Mouse (Mus musculus) MEL (cell line): ENCODE measurements at regions not wholly inside any gene's neighbourhood (a gene's known extent, or its start where the extent isn't known, plus 50 kb on each side); places are given as distances from the start of the nearest gene placed in this dataset.

ENCODE experiments used
- DNase-seq: peaks from one replicate; pipeline ENCODE4 v3.0.0; 2011; ENCODE audit warnings: low read depth, low spot score
- H3K27ac ChIP-seq: 2 replicates; pipeline ENCODE4 v1.5.1; 2012; ENCODE audit warnings: low read depth, mild to moderate bottlenecking, control low read depth, low read length, moderate library complexity; ENCODE audit not compliant: control insufficient read depth
- H3K27me3 ChIP-seq, 2 experiments: fragments of 150-350 bp in 1 of 2; sonication (generic) in 1 of 2; 2 replicates each; pipeline ENCODE4 v1.6.1; 2012; ENCODE audit warnings: low read length in 2 of 2, mild to moderate bottlenecking in 2 of 2, improper control_type of control experiment in 1 of 2, moderate library complexity in 1 of 2; ENCODE audit not compliant: insufficient read depth in 2 of 2, control insufficient read depth in 1 of 2
- H3K36me3 ChIP-seq, 2 experiments: 2 replicates each; pipeline ENCODE4 v1.6.1; 2012 to 2014; ENCODE audit warnings: low read length in 2 of 2, improper control_type of control experiment in 1 of 2, inconsistent platforms in 1 of 2, mild to moderate bottlenecking in 1 of 2; ENCODE audit not compliant: insufficient read depth in 2 of 2, control insufficient read depth in 1 of 2
- H3K4me1 ChIP-seq, 2 experiments: fragments of 150-350 bp in 1 of 2; sonication (generic) in 1 of 2; 2 replicates each; pipeline ENCODE4 v1.6.1; 2012; ENCODE audit warnings: low read length in 2 of 2, improper control_type of control experiment in 1 of 2, mild to moderate bottlenecking in 1 of 2; ENCODE audit not compliant: insufficient read depth in 2 of 2, control insufficient read depth in 1 of 2
- H3K4me3 ChIP-seq, 2 experiments: fragments of 150-350 bp in 1 of 2; sonication (generic) in 1 of 2; 2 replicates each; pipeline ENCODE4 v1.5.1; 2012; ENCODE audit warnings: low read depth in 2 of 2, low read length in 2 of 2, mild to moderate bottlenecking in 2 of 2, moderate library complexity in 2 of 2, control low read depth in 1 of 2, improper control_type of control experiment in 1 of 2; ENCODE audit not compliant: control insufficient read depth in 1 of 2, insufficient read depth in 1 of 2
- H3K79me2 ChIP-seq: 2 replicates; pipeline ENCODE4 v1.6.1; 2012; ENCODE audit warnings: mild to moderate bottlenecking, low read length, moderate library complexity; ENCODE audit not compliant: control insufficient read depth, poor library complexity, insufficient read depth
- H3K9ac ChIP-seq: 2 replicates; pipeline ENCODE4 v1.6.1; 2012; ENCODE audit warnings: low read depth, mild to moderate bottlenecking, control low read depth, low read length, moderate library complexity; ENCODE audit not compliant: control insufficient read depth, poor library complexity, severe bottlenecking
- H3K9me3 ChIP-seq: fragments of 150-350 bp; sonication (generic); replicated peaks from 2 replicates; pipeline ENCODE4 v1.6.1; 2012; ENCODE audit warnings: mild to moderate bottlenecking, low read length, improper control_type of control experiment, moderate library complexity; ENCODE audit not compliant: insufficient read depth
- BHLHE40 ChIP-seq: IDR thresholded peaks from 2 replicates; pipeline ENCODE4 v1.6.1; 2012; ENCODE audit warnings: low read depth, mild to moderate bottlenecking, inconsistent platforms, low read length, improper control_type of control experiment, borderline replicate concordance
- CHD1 ChIP-seq: IDR thresholded peaks from 2 replicates; pipeline ENCODE4 v1.6.1; 2012; ENCODE audit warnings: low read depth, mild to moderate bottlenecking, inconsistent platforms, low read length, improper control_type of control experiment
- CHD2 ChIP-seq: IDR thresholded peaks from 2 replicates; pipeline ENCODE4 v1.6.1; 2011; ENCODE audit warnings: low read length, improper control_type of control experiment
- E2F4 ChIP-seq: IDR thresholded peaks from 2 replicates; pipeline ENCODE4 v1.6.1; 2011; ENCODE audit warnings: low read depth, low read length, improper control_type of control experiment, borderline replicate concordance
- ELF1 ChIP-seq: IDR thresholded peaks from 2 replicates; pipeline ENCODE4 v1.6.1; 2014; ENCODE audit warnings: low read depth, mild to moderate bottlenecking, inconsistent platforms, low read length, improper control_type of control experiment, moderate library complexity
- EP300 ChIP-seq, 2 experiments: IDR thresholded peaks; 2 replicates each; pipeline ENCODE4 v1.6.1; 2011; ENCODE audit warnings: improper control_type of control experiment in 2 of 2, low read length in 2 of 2, low read depth in 1 of 2, mild to moderate bottlenecking in 1 of 2
- ETS1 ChIP-seq: IDR thresholded peaks from 2 replicates; pipeline ENCODE4 v1.6.1; 2012; ENCODE audit warnings: low read depth, mild to moderate bottlenecking, inconsistent platforms, low read length, improper control_type of control experiment, moderate library complexity
- GABPA ChIP-seq: IDR thresholded peaks from 2 replicates; pipeline ENCODE4 v1.6.1; 2012; ENCODE audit warnings: low read depth, mild to moderate bottlenecking, inconsistent platforms, low read length, improper control_type of control experiment, moderate library complexity
- HCFC1 ChIP-seq: IDR thresholded peaks from 2 replicates; pipeline ENCODE4 v1.6.1; 2012; ENCODE audit warnings: low read depth, mild to moderate bottlenecking, inconsistent platforms, low read length, improper control_type of control experiment, moderate library complexity
- JUND ChIP-seq: IDR thresholded peaks from 2 replicates; pipeline ENCODE4 v1.6.1; 2011; ENCODE audit warnings: low read depth, mild to moderate bottlenecking, improper control_type of control experiment, low read length
- MAZ ChIP-seq: IDR thresholded peaks from 2 replicates; pipeline ENCODE4 v1.6.1; 2012; ENCODE audit warnings: low read depth, mild to moderate bottlenecking, inconsistent platforms, low read length, improper control_type of control experiment
- MEF2A ChIP-seq: IDR thresholded peaks from 2 replicates; pipeline ENCODE4 v1.6.1; 2014; ENCODE audit warnings: low read depth, mild to moderate bottlenecking, inconsistent platforms, low read length, improper control_type of control experiment; ENCODE audit not compliant: poor library complexity, insufficient replicate concordance, severe bottlenecking; ENCODE audit errors: extremely low read depth
- MXI1 ChIP-seq: IDR thresholded peaks from 2 replicates; pipeline ENCODE4 v1.6.1; 2011; ENCODE audit warnings: mild to moderate bottlenecking, low read depth, low read length, improper control_type of control experiment
- MYB ChIP-seq: IDR thresholded peaks from 2 replicates; pipeline ENCODE4 v1.6.1; 2011; ENCODE audit warnings: mild to moderate bottlenecking, low read depth, low read length, improper control_type of control experiment
- POLR2A ChIP-seq, 2 experiments: IDR thresholded peaks; 2 replicates each; pipeline ENCODE4 v1.6.1; 2011 to 2012; ENCODE audit warnings: low read length in 2 of 2, mild to moderate bottlenecking in 2 of 2, control low read depth in 1 of 2, improper control_type of control experiment in 1 of 2, low read depth in 1 of 2, moderate library complexity in 1 of 2; ENCODE audit not compliant: control insufficient read depth in 1 of 2, insufficient read depth in 1 of 2, poor library complexity in 1 of 2
- POLR2AphosphoS2 ChIP-seq: IDR thresholded peaks from 2 replicates; pipeline ENCODE4 v1.6.1; 2011; ENCODE audit warnings: low read length, improper control_type of control experiment
- POLR2AphosphoS5 ChIP-seq: IDR thresholded peaks from 2 replicates; pipeline ENCODE4 v1.6.1; 2012; ENCODE audit warnings: low read depth, borderline replicate concordance, mild to moderate bottlenecking, inconsistent platforms, low read length, moderate library complexity, mixed read lengths
- RAD21 ChIP-seq: IDR thresholded peaks from 2 replicates; pipeline ENCODE4 v1.6.1; 2011; ENCODE audit warnings: mild to moderate bottlenecking, low read depth, low read length, improper control_type of control experiment
- RCOR1 ChIP-seq: IDR thresholded peaks from 2 replicates; pipeline ENCODE4 v1.6.1; 2012; ENCODE audit warnings: low read depth, mild to moderate bottlenecking, inconsistent platforms, low read length, improper control_type of control experiment
- SIN3A ChIP-seq: IDR thresholded peaks from 2 replicates; pipeline ENCODE4 v1.6.1; 2012; ENCODE audit warnings: low read length, improper control_type of control experiment, inconsistent platforms
- SMC3 ChIP-seq: IDR thresholded peaks from 2 replicates; pipeline ENCODE4 v1.6.1; 2011; ENCODE audit warnings: low read depth, low read length, improper control_type of control experiment
- TBP ChIP-seq: IDR thresholded peaks from 2 replicates; pipeline ENCODE4 v1.8.0; 2011; ENCODE audit warnings: low read depth, low read length, improper control_type of control experiment
- TCF12 ChIP-seq: IDR thresholded peaks from 2 replicates; pipeline ENCODE4 v1.6.1; 2014; ENCODE audit warnings: low read depth, mild to moderate bottlenecking, inconsistent platforms, low read length, improper control_type of control experiment, moderate library complexity
- UBTF ChIP-seq: IDR thresholded peaks from 2 replicates; pipeline ENCODE4 v1.6.1; 2012; ENCODE audit warnings: low read depth, mild to moderate bottlenecking, inconsistent platforms, low read length, improper control_type of control experiment, moderate library complexity, borderline replicate concordance; ENCODE audit not compliant: insufficient read depth
- USF1 ChIP-seq: IDR thresholded peaks from 2 replicates; pipeline ENCODE4 v1.6.1; 2014; ENCODE audit warnings: low read depth, mild to moderate bottlenecking, inconsistent platforms, low read length, improper control_type of control experiment, moderate library complexity
- USF2 ChIP-seq, 2 experiments: IDR thresholded peaks; 2 replicates each; pipeline ENCODE4 v1.6.1; 2011 to 2012; ENCODE audit warnings: improper control_type of control experiment in 2 of 2, low read length in 2 of 2, borderline replicate concordance in 1 of 2, inconsistent platforms in 1 of 2, low read depth in 1 of 2, mild to moderate bottlenecking in 1 of 2; ENCODE audit not compliant: insufficient read depth in 1 of 2
- ZC3H11A ChIP-seq: IDR thresholded peaks from 2 replicates; pipeline ENCODE4 v1.6.1; 2012; ENCODE audit warnings: low read depth, mild to moderate bottlenecking, inconsistent platforms, low read length, improper control_type of control experiment
- ZKSCAN1 ChIP-seq: IDR thresholded peaks from 2 replicates; pipeline ENCODE4 v1.6.1; 2012; ENCODE audit warnings: low read depth, mild to moderate bottlenecking, inconsistent platforms, low read length, improper control_type of control experiment, moderate library complexity
- ZMIZ1 ChIP-seq: IDR thresholded peaks from 2 replicates; pipeline ENCODE4 v1.6.1; 2012; ENCODE audit warnings: low read depth, mild to moderate bottlenecking, inconsistent platforms, low read length, improper control_type of control experiment, moderate library complexity

DNA sequence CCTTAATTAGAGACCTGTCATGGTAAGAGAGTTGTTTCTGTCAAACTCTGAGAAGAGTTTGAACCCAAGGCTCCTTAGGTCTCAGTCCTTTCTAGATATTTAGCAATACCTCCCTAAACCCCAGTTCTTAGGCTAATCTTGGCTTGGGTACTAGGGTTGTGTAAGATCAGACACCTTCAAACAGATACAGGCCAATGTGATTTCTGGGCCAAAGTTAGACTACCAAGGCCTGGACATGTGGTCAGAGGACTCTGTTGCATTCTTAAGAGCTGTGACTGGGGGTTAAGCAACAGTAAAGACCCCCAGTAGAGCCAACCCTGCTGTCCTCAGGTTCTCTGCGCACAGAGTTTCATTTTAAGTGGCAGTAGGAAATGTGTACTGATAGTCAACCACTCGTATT, 70.9 kb downstream of the Tmem121 start:
- Histone ChIP-seq H3K79me2 (no peaks in the 10 kb centered on the region), H3K27ac (no peak overlapping the region), H3K36me3 (no peaks in the 10 kb centered on the region)
- DNase-seq, result no peak
- TF ChIP-seq BHLHE40, result no peak
- no peak for TF ChIP-seq USF2 (IDR thresholded peaks at IDR 0.05; ENCODE audit: borderline replicate concordance in 1 of 2, insufficient read depth in 1 of 2, low read depth in 1 of 2, low read length in 2 of 2)
- TF ChIP-seq UBTF, result no peak
- TF ChIP-seq ZKSCAN1, result no peak
- TF ChIP-seq ZC3H11A, result no peak
- TF ChIP-seq RAD21, result no peak
- TF ChIP-seq POLR2A (IDR thresholded peaks at IDR 0.05; ENCODE audit: control insufficient read depth in 1 of 2, insufficient read depth in 1 of 2, low read depth in 1 of 2, low read length in 2 of 2, poor library complexity in 1 of 2), result no peak
- no peak for TF ChIP-seq MXI1
- no peak for TF ChIP-seq POLR2AphosphoS5
- no peak for TF ChIP-seq ZMIZ1
- no peak for TF ChIP-seq USF1
- no peak for TF ChIP-seq TBP
- TF ChIP-seq RCOR1, result no peak
- no peak for TF ChIP-seq SMC3
- TF ChIP-seq EP300 (IDR thresholded peaks at IDR 0.05; ENCODE audit: low read depth in 1 of 2, low read length in 2 of 2), result no peak
- TF ChIP-seq E2F4, result no peak
- TF ChIP-seq ELF1, result no peak
- TF ChIP-seq, all 39 proteins: peak for 0
- Histone ChIP-seq H3K4me3 (no peak overlapping the region), H3K9me3 (no peaks in the 10 kb centered on the region), H3K4me1 (no peaks in the 10 kb centered on the region), H3K9ac (no peak overlapping the region), H3K27me3 (no peaks in the 10 kb centered on the region)

DNA sequence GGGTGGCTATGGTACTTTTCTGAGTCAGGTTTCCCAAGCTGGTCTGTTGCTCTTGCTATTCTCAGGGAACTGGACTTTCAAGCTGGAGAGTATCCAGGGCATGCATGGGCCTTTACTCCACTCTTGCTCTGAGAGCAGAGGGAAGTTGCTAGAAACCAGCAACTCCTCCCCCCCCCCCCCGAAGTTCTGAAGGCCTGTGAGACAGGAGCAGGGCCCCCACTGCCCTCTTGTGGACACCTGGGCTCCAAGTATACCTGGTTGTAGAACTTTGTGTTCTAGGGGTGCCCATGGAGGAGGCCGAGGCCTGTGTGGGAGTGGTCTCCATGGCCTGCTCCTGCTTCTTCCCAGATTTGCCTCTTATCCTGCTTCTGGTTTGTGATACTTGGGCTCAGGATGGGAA, 71.5 kb downstream of the Tmem121 start:
- Histone ChIP-seq H3K27ac (no peak overlapping the region), H3K9me3 (no peaks in the 10 kb centered on the region), H3K79me2 (no peaks in the 10 kb centered on the region), H3K9ac (no peak overlapping the region), H3K4me1 (no peaks in the 10 kb centered on the region), H3K27me3 (no peaks in the 10 kb centered on the region), H3K4me3 (no peak overlapping the region), H3K36me3 (no peaks in the 10 kb centered on the region)
- no peak for DNase-seq
- TF ChIP-seq TBP (no peak), JUND (no peak), CHD2 (no peak), USF2 (IDR thresholded peaks at IDR 0.05; ENCODE audit: borderline replicate concordance in 1 of 2, insufficient read depth in 1 of 2, low read depth in 1 of 2, low read length in 2 of 2) (no peak), ELF1 (no peak), GABPA (no peak), MXI1 (no peak), E2F4 (no peak), CHD1 (no peak), USF1 (no peak), POLR2AphosphoS2 (no peak), TCF12 (no peak), ETS1 (no peak), RCOR1 (no peak), ZKSCAN1 (no peak), SIN3A (no peak), MAZ (no peak), HCFC1 (no peak), MYB (no peak), MEF2A (no peak)
